Mouse (Mus musculus): ENCODE measurements around the gene Srgap1. TPM values are rescaled to one million over a fixed set of nuclear protein-coding genes. Genes with fewer than 3 reads are reported as not detected.

The Srgap1 gene
- polyA plus RNA-seq, 1 experiment = 1.2 TPM

GRCm38 (mm10) chr10:122055826-122056225 lies 8.7 kb upstream of the Srgap1 start:
- no peaks in the 10 kb centered on the region for H3K79me2 ChIP-seq (ENCODE audit: control insufficient read depth, insufficient read depth)
- TF ChIP-seq E2F4 (IDR thresholded peaks at IDR 0.05; ENCODE audit: insufficient read depth) = no peak
- TF ChIP-seq REST (IDR thresholded peaks at IDR 0.05; ENCODE audit: insufficient read depth, insufficient read length) = no peak
- TF ChIP-seq CEBPB (IDR thresholded peaks at IDR 0.05; ENCODE audit: insufficient read depth, poor library complexity, severe bottlenecking) = no peak
- no peak for TF ChIP-seq TCF12 (IDR thresholded peaks at IDR 0.05; ENCODE audit: insufficient read depth, poor library complexity, severe bottlenecking)
- TF ChIP-seq POLR2A (IDR thresholded peaks at IDR 0.05; ENCODE audit: insufficient read length, low read depth) = no peak
- TF ChIP-seq POLR2AphosphoS2 (IDR thresholded peaks at IDR 0.05; ENCODE audit: insufficient read length, low read depth) = no peak
- no peak for TF ChIP-seq TCF3 (IDR thresholded peaks at IDR 0.05; ENCODE audit: insufficient read length, low read depth)
- no peak for TF ChIP-seq USF1 (IDR thresholded peaks at IDR 0.05; ENCODE audit: low read depth)
- TF ChIP-seq MYOG (IDR thresholded peaks at IDR 0.05; ENCODE audit: control insufficient read depth in 1 of 3, insufficient read depth in 1 of 3, insufficient read length in 2 of 3, low read depth in 2 of 3) = no peak
- no peak for TF ChIP-seq MYOD1 (IDR thresholded peaks at IDR 0.05; ENCODE audit: control insufficient read depth in 1 of 3, insufficient read length in 2 of 3, low read depth in 2 of 3)
- TF ChIP-seq SRF (IDR thresholded peaks at IDR 0.05; ENCODE audit: control insufficient read depth, insufficient read length, low read depth) = no peak
- TF ChIP-seq MAX (IDR thresholded peaks at IDR 0.05; ENCODE audit: low read depth) = no peak
- no peak overlapping the region for H3ac ChIP-seq (ENCODE audit: control insufficient read depth, insufficient read length)
- no peaks in the 10 kb centered on the region for H3K27me3 ChIP-seq (ENCODE audit: control insufficient read depth, insufficient read depth, insufficient read length)
- H3K4me2 ChIP-seq (ENCODE audit: low read depth) = no peak overlapping the region
- H3K36me3 ChIP-seq (ENCODE audit: control insufficient read depth, insufficient read depth) = no peaks in the 10 kb centered on the region
- no peak overlapping the region for H3K4me3 ChIP-seq

GRCm38 (mm10) chr10:122054535-122054934 lies 7.4 kb upstream of the Srgap1 start:
- Histone ChIP-seq H3K4me3 (no peak overlapping the region), H3K27me3 (ENCODE audit: control insufficient read depth, insufficient read depth, insufficient read length) (no peaks in the 10 kb centered on the region), H3K4me2 (ENCODE audit: low read depth) (no peak overlapping the region), H3K36me3 (ENCODE audit: control insufficient read depth, insufficient read depth) (no peaks in the 10 kb centered on the region), H3ac (ENCODE audit: control insufficient read depth, insufficient read length) (no peak overlapping the region), H3K79me2 (ENCODE audit: control insufficient read depth, insufficient read depth) (no peaks in the 10 kb centered on the region)
- TF ChIP-seq POLR2A (IDR thresholded peaks at IDR 0.05; ENCODE audit: insufficient read length, low read depth) (no peak), TCF12 (IDR thresholded peaks at IDR 0.05; ENCODE audit: insufficient read depth, poor library complexity, severe bottlenecking) (no peak), TCF3 (IDR thresholded peaks at IDR 0.05; ENCODE audit: insufficient read length, low read depth) (no peak)

GRCm38 (mm10) chr10:122051831-122052230 lies 4.7 kb upstream of the Srgap1 start:
- peaks cover 4% of the 10 kb centered on the region for H3K27me3 ChIP-seq (ENCODE audit: control insufficient read depth, insufficient read depth, insufficient read length)
- H3K4me2 ChIP-seq (ENCODE audit: low read depth) = no peak overlapping the region
- no peak overlapping the region for H3ac ChIP-seq (ENCODE audit: control insufficient read depth, insufficient read length)
- no peaks in the 10 kb centered on the region for H3K36me3 ChIP-seq (ENCODE audit: control insufficient read depth, insufficient read depth)
- H3K79me2 ChIP-seq (ENCODE audit: control insufficient read depth, insufficient read depth) = no peaks in the 10 kb centered on the region
- H3K4me3 ChIP-seq = no peak overlapping the region
- TF ChIP-seq MYOD1 (IDR thresholded peaks at IDR 0.05; ENCODE audit: control insufficient read depth in 1 of 3, insufficient read length in 2 of 3, low read depth in 2 of 3) = peak in 1 of 3 experiments; percentile 8
- TF ChIP-seq CEBPB (IDR thresholded peaks at IDR 0.05; ENCODE audit: insufficient read depth, poor library complexity, severe bottlenecking) = no peak

DNA sequence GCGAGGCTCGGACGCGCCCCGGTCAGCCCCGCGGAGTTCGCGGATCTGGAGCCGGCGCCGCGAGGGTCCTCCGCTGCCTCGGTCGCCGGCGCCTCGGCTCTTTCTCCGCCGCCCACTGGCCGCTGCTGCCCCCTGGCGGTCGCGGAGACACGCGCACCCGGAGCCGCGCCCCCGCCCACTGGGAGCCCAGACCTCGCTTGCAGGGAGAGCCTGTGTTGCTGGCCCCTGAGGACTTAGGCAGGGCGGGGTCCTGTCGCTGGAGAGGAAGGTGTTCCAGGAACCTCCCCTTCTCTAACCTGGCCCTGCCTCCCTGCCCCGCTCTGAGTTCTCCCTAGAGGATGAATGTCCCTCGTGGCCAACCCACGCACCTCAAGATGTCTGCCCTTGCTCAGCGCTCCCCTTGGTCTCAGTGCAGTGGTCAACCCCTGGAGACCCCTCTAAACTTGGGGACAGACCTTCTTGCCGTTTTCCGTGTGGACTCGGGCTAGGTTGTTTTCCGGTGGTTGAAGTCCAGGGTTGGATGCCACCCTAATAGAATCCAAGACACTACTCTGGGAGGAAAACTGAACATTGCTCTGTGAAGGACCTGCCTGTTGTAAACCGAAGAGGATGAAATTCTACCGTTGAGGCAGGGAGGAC lies 731 bp upstream of the Srgap1 start:
- peak overlapping the region; percentile 16 for H3K4me3 ChIP-seq
- TF ChIP-seq REST (IDR thresholded peaks at IDR 0.05; ENCODE audit: insufficient read depth, insufficient read length) = no peak
- no peak for TF ChIP-seq POLR2AphosphoS2 (IDR thresholded peaks at IDR 0.05; ENCODE audit: insufficient read length, low read depth)
- no peak for TF ChIP-seq CEBPB (IDR thresholded peaks at IDR 0.05; ENCODE audit: insufficient read depth, poor library complexity, severe bottlenecking)
- TF ChIP-seq USF1 (IDR thresholded peaks at IDR 0.05; ENCODE audit: low read depth) = no peak
- TF ChIP-seq MAX (IDR thresholded peaks at IDR 0.05; ENCODE audit: low read depth) = no peak
- no peak for TF ChIP-seq TCF3 (IDR thresholded peaks at IDR 0.05; ENCODE audit: insufficient read length, low read depth)
- TF ChIP-seq SRF (IDR thresholded peaks at IDR 0.05; ENCODE audit: control insufficient read depth, insufficient read length, low read depth) = no peak
- TF ChIP-seq POLR2A (IDR thresholded peaks at IDR 0.05; ENCODE audit: insufficient read length, low read depth) = no peak
- no peak for TF ChIP-seq MYOG (IDR thresholded peaks at IDR 0.05; ENCODE audit: control insufficient read depth in 1 of 3, insufficient read depth in 1 of 3, insufficient read length in 2 of 3, low read depth in 2 of 3)
- TF ChIP-seq MYOD1 (IDR thresholded peaks at IDR 0.05; ENCODE audit: control insufficient read depth in 1 of 3, insufficient read length in 2 of 3, low read depth in 2 of 3) = no peak
- TF ChIP-seq E2F4 (IDR thresholded peaks at IDR 0.05; ENCODE audit: insufficient read depth) = no peak
- no peak for TF ChIP-seq TCF12 (IDR thresholded peaks at IDR 0.05; ENCODE audit: insufficient read depth, poor library complexity, severe bottlenecking)

DNA sequence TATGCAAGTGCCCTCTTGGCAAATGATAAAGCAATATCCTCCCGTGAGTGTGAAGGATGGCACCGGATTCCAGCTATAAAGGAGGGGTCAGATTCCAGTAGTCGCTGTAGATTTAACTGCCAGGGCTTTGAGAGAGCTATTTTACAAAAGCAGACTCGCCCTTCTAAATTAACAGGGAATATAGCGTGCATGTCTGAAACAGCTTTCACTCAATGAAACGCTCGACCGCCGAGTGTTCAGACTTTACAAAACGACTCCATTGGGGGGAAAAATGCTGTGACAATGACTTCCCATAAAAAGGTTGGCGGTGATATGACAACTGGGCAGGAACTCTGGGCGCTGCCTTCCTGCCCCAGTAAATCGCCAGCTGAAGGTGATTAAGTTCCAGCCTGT lies 608 bp downstream of the Srgap1 start:
- H3K36me3 ChIP-seq (ENCODE audit: control insufficient read depth, insufficient read depth) = no peaks in the 10 kb centered on the region

More for the DNA sequence above, 731 bp upstream of the Srgap1 start:
- H3K36me3 ChIP-seq (ENCODE audit: control insufficient read depth, insufficient read depth) = no peaks in the 10 kb centered on the region
- no peak overlapping the region for H3ac ChIP-seq (ENCODE audit: control insufficient read depth, insufficient read length)
- no peak overlapping the region for H3K4me2 ChIP-seq (ENCODE audit: low read depth)
- H3K79me2 ChIP-seq (ENCODE audit: control insufficient read depth, insufficient read depth) = no peaks in the 10 kb centered on the region
- peaks cover 7% of the 10 kb centered on the region for H3K27me3 ChIP-seq (ENCODE audit: control insufficient read depth, insufficient read depth, insufficient read length)

More for the DNA sequence above, 608 bp downstream of the Srgap1 start:
- H3K4me2 ChIP-seq (ENCODE audit: low read depth) = peak overlapping the region; percentile 55
- peaks cover 7% of the 10 kb centered on the region for H3K27me3 ChIP-seq (ENCODE audit: control insufficient read depth, insufficient read depth, insufficient read length)
- TF ChIP-seq POLR2A (IDR thresholded peaks at IDR 0.05; ENCODE audit: insufficient read length, low read depth) (no peak), SRF (IDR thresholded peaks at IDR 0.05; ENCODE audit: control insufficient read depth, insufficient read length, low read depth) (no peak), REST (IDR thresholded peaks at IDR 0.05; ENCODE audit: insufficient read depth, insufficient read length) (no peak), TCF3 (IDR thresholded peaks at IDR 0.05; ENCODE audit: insufficient read length, low read depth) (no peak), POLR2AphosphoS2 (IDR thresholded peaks at IDR 0.05; ENCODE audit: insufficient read length, low read depth) (no peak), TCF12 (IDR thresholded peaks at IDR 0.05; ENCODE audit: insufficient read depth, poor library complexity, severe bottlenecking) (no peak), MYOG (IDR thresholded peaks at IDR 0.05; ENCODE audit: control insufficient read depth in 1 of 3, insufficient read depth in 1 of 3, insufficient read length in 2 of 3, low read depth in 2 of 3) (no peak), MYOD1 (IDR thresholded peaks at IDR 0.05; ENCODE audit: control insufficient read depth in 1 of 3, insufficient read length in 2 of 3, low read depth in 2 of 3) (no peak), USF1 (IDR thresholded peaks at IDR 0.05; ENCODE audit: low read depth) (no peak), CEBPB (IDR thresholded peaks at IDR 0.05; ENCODE audit: insufficient read depth, poor library complexity, severe bottlenecking) (no peak), E2F4 (IDR thresholded peaks at IDR 0.05; ENCODE audit: insufficient read depth) (no peak), MAX (IDR thresholded peaks at IDR 0.05; ENCODE audit: low read depth) (no peak)
- H3K4me3 ChIP-seq = peak overlapping the region; percentile 16
- H3ac ChIP-seq (ENCODE audit: control insufficient read depth, insufficient read length) = no peak overlapping the region
- no peaks in the 10 kb centered on the region for H3K79me2 ChIP-seq (ENCODE audit: control insufficient read depth, insufficient read depth)

All from myocyte (in vitro differentiated cells).